Mouse (Mus musculus) cortical plate, adult 2 months (tissue): ENCODE measurements at regions not wholly inside any gene's neighbourhood (a gene's known extent, or its start where the extent isn't known, plus 50 kb on each side); places are given as distances from the start of the nearest gene placed in this dataset.

Source experiments
- CTCF ChIP-seq: fragments of 200-500 bp; IDR thresholded peaks from 2 replicates; pipeline ENCODE4 v1.5.1; 2011; ENCODE audit warnings: mild to moderate bottlenecking, control low read depth, low read length; ENCODE audit not compliant: insufficient read depth; ENCODE audit errors: extremely low read depth
- POLR2A ChIP-seq: fragments of 200-500 bp; IDR thresholded peaks from 2 replicates; pipeline ENCODE4 v1.6.1; 2011; ENCODE audit warnings: mild to moderate bottlenecking, low read length, control low read depth; ENCODE audit not compliant: insufficient read depth; ENCODE audit errors: extremely low read depth

DNA sequence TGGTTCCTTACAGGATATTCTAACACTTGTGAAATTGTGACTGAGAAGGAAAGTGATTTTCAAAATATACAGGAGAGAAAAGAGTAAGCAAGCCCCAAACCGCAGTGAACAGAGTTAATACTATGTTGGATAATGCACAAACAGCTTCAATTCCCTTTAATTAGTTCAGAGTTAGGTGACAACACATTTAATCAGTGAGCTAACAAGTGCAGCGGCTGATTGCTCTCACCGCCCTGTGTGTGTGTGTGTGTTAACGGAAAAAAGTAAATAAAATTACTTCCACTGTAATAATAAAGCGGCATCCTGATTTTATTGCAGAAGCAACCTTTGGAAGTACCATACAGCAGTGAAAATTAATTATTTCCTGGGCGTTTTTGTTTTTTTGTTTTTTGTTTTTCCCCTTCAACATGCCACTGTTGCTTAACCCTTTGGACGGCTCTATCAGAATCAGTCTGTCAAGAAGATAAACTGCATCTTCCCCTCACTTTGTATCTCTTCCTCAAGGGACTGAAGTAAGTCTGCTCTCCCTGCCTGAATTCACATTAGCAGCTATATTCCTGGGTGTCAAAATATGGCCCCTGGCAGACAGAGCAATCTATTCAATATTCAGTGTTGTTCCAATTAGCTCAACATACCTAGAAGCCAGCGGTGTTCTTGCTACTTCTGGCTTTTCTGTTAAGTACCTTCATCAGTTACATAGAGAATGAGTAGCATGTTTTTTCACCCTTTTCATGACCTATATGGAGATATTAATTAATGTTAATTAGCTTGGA, 106.2 kb upstream of the Prmt6 start:
- TF ChIP-seq CTCF (no peak), POLR2A (no peak)
